ENCODE assay signal across 7 mouse cellular contexts in genomic region chr3:105686394-105687323, GRCm38 (mm10). TPM values are rescaled to one million over a fixed set of nuclear protein-coding genes. Genes with fewer than 3 reads are reported as not detected.
A peak's percentile ranks its signal among the peaks of the same experiment; 100 is the strongest.
DNase-seq lines count a peak whose midpoint lies in the region; ATAC-seq lines count a peak whose summit lies in the region.

No protein-coding gene starts in this region.

- H3K4me2 ChIP-seq in hindbrain, embryonic 12.5 days (replicated peaks): peak overlapping the region; percentile 77
- peak overlapping the region; percentile 76 for H3K4me2 ChIP-seq in midbrain, embryonic 14.5 days (ENCODE audit: low read length)

- 9% methylated on average over 60 of the region's 60 CpGs for WGBS in embryonic facial prominence, embryonic 10.5 days
- WGBS in hindbrain, embryonic 12.5 days: 10% methylated on average over 60 of the region's 60 CpGs
- WGBS in midbrain, embryonic 14.5 days: 10% methylated on average over 60 of the region's 60 CpGs

- H3K27me3 ChIP-seq in megakaryocyte, embryonic 14.5 days (replicated peaks): no peaks in the 10 kb centered on the region
- H3K27me3 ChIP-seq in embryonic facial prominence, embryonic 10.5 days (replicated peaks; ENCODE audit: low read depth, poor library complexity, severe bottlenecking): peaks cover 9% of the 10 kb centered on the region; the same call in 1 of the 2 replicates
- no peaks in the 10 kb centered on the region for H3K27me3 ChIP-seq in hindbrain, embryonic 12.5 days
- H3K27me3 ChIP-seq in midbrain, embryonic 14.5 days (ENCODE audit: control insufficient read depth, insufficient read depth, low read length): no peaks in the 10 kb centered on the region

- DNase-seq in embryonic facial prominence, embryonic 10.5 days (ENCODE audit: low spot score): no peak
- peak; percentile 8 for DNase-seq in midbrain, embryonic 14.5 days
- no peak for DNase-seq in layer of hippocampus, adult 9-11 months

- no peak for ATAC-seq in megakaryocyte, adult 5-6 weeks (ENCODE audit: poor library complexity, severe bottlenecking)
- ATAC-seq in hindbrain, embryonic 12.5 days (ENCODE audit: low FRiP score): no peak
- ATAC-seq in midbrain, embryonic 14.5 days (ENCODE audit: low FRiP score, low TSS enrichment): no peak; the same call in 1 of the 2 replicates
- no peak for ATAC-seq in monocyte, adult 5-6 weeks (replicated peaks; ENCODE audit: insufficient number of reproducible peaks, low FRiP score, low TSS enrichment, poor library complexity, severe bottlenecking)

- H3K9me3 ChIP-seq in megakaryocyte, embryonic 14.5 days: no peaks in the 10 kb centered on the region
- H3K9me3 ChIP-seq in embryonic facial prominence, embryonic 10.5 days: no peaks in the 10 kb centered on the region
- H3K9me3 ChIP-seq in hindbrain, embryonic 12.5 days (replicated peaks): no peaks in the 10 kb centered on the region
- H3K9me3 ChIP-seq in midbrain, embryonic 14.5 days (ENCODE audit: control insufficient read depth, low read length): no peaks in the 10 kb centered on the region

- peak overlapping the region; percentile 99 for H3K4me3 ChIP-seq in megakaryocyte, embryonic 14.5 days (replicated peaks)
- peak overlapping the region; percentile 90 for H3K4me3 ChIP-seq in embryonic facial prominence, embryonic 10.5 days
- H3K4me3 ChIP-seq in hindbrain, embryonic 12.5 days: peak overlapping the region; percentile 95
- peak overlapping the region; percentile 86 for H3K4me3 ChIP-seq in midbrain, embryonic 14.5 days (replicated peaks; ENCODE audit: low read depth, low read length)

- H3K36me3 ChIP-seq in megakaryocyte, embryonic 14.5 days (replicated peaks; ENCODE audit: low read length): peaks cover 30% of the 10 kb centered on the region
- peaks cover 34% of the 10 kb centered on the region for H3K36me3 ChIP-seq in embryonic facial prominence, embryonic 10.5 days (replicated peaks)
- H3K36me3 ChIP-seq in hindbrain, embryonic 12.5 days: peaks cover 19% of the 10 kb centered on the region
- peaks cover 21% of the 10 kb centered on the region for H3K36me3 ChIP-seq in midbrain, embryonic 14.5 days (ENCODE audit: control insufficient read depth, insufficient read depth, low read length)

- H3K9ac ChIP-seq in hindbrain, embryonic 12.5 days: peak overlapping the region; percentile 90
- peak overlapping the region; percentile 92 for H3K9ac ChIP-seq in midbrain, embryonic 14.5 days (replicated peaks; ENCODE audit: low read length)

- H3K27ac ChIP-seq in embryonic facial prominence, embryonic 10.5 days (replicated peaks): peak overlapping the region; percentile 91
- peak overlapping the region; percentile 70 for H3K27ac ChIP-seq in hindbrain, embryonic 12.5 days
- peak overlapping the region; percentile 78 for H3K27ac ChIP-seq in midbrain, embryonic 14.5 days (replicated peaks; ENCODE audit: low read depth, low read length)

- H3K4me1 ChIP-seq in megakaryocyte, embryonic 14.5 days: peaks cover 35% of the 10 kb centered on the region
- H3K4me1 ChIP-seq in embryonic facial prominence, embryonic 10.5 days: peaks cover 12% of the 10 kb centered on the region
- H3K4me1 ChIP-seq in hindbrain, embryonic 12.5 days: peaks cover 8% of the 10 kb centered on the region
- H3K4me1 ChIP-seq in midbrain, embryonic 14.5 days (ENCODE audit: control insufficient read depth, insufficient read depth, low read length): peaks cover 5% of the 10 kb centered on the region; the same call in 1 of the 2 replicates

RNA-seq across cellular contexts. Expression of gene Ddx20, which starts 0.7 kb away (rescaled TPM):
- polyA plus RNA-seq in megakaryocyte, embryonic 14.5 days (2012; ENCODE audit: insufficient read depth, low replicate concordance): 2.9 TPM in 1 of 2 replicates, not detected in the other
- 14.3 and 18.3 TPM in 2 replicates for total RNA-seq in megakaryocyte, adult 5-6 weeks (2015)
- 34.4 and 34.9 TPM in 2 replicates for total RNA-seq in megakaryocyte, adult 5-6 weeks (2017)
- polyA plus RNA-seq in embryonic facial prominence, embryonic 10.5 days (2016; fragmentation: Nextera tagmentation; extraction: Ambion mirVana): 51.7 and 54.6 TPM in 2 replicates
- polyA plus RNA-seq in hindbrain, embryonic 12.5 days (2016; fragmentation: Nextera tagmentation; extraction: Ambion mirVana): 34.6 and 36.7 TPM in 2 replicates
- 19.1 and 32.0 TPM in 2 replicates for polyA plus RNA-seq in midbrain, embryonic 14.5 days (2014; fragmentation: Nextera tagmentation; extraction: Ambion mirVana)
- 16.4 to 28.9 TPM (median 20.6 TPM) in 3 replicates for total RNA-seq in monocyte, adult 5-6 weeks (2017)

RNA-seq across cellular contexts. Expression of gene Inka2, which starts 17.7 kb away (rescaled TPM):
- polyA plus RNA-seq in megakaryocyte, embryonic 14.5 days (2012; ENCODE audit: insufficient read depth, low replicate concordance): 4.4 and 6.7 TPM in 2 replicates
- 0.42 TPM in 1 of 2 replicates, not detected in the other for total RNA-seq in megakaryocyte, adult 5-6 weeks (2015)
- total RNA-seq in megakaryocyte, adult 5-6 weeks (2017): not detected in 2 replicates
- 3.4 and 3.6 TPM in 2 replicates for polyA plus RNA-seq in embryonic facial prominence, embryonic 10.5 days (2016; fragmentation: Nextera tagmentation; extraction: Ambion mirVana)
- polyA plus RNA-seq in hindbrain, embryonic 12.5 days (2016; fragmentation: Nextera tagmentation; extraction: Ambion mirVana): 2.4 and 2.6 TPM in 2 replicates
- 1.5 and 3.2 TPM in 2 replicates for polyA plus RNA-seq in midbrain, embryonic 14.5 days (2014; fragmentation: Nextera tagmentation; extraction: Ambion mirVana)
- 0.21 to 0.29 TPM in 2 of 3 replicates, not detected in the other for total RNA-seq in monocyte, adult 5-6 weeks (2017)
